Mouse (Mus musculus) urinary bladder, postnatal 4 days (tissue): Measurements from ENCODE around the gene Ano6.
"Not testable (repeated sequence)": the region's sequence is repeated elsewhere in the genome, so short reads cannot be mapped to it uniquely, and the experiment has no call there.

Experiments
- DNase-seq, 2 experiments: peaks; one replicate each; pipeline ENCODE4 v3.0.0; 2021 to 2022; ENCODE audit warnings: low spot score in 2 of 2

Gene Ano6

DNA sequence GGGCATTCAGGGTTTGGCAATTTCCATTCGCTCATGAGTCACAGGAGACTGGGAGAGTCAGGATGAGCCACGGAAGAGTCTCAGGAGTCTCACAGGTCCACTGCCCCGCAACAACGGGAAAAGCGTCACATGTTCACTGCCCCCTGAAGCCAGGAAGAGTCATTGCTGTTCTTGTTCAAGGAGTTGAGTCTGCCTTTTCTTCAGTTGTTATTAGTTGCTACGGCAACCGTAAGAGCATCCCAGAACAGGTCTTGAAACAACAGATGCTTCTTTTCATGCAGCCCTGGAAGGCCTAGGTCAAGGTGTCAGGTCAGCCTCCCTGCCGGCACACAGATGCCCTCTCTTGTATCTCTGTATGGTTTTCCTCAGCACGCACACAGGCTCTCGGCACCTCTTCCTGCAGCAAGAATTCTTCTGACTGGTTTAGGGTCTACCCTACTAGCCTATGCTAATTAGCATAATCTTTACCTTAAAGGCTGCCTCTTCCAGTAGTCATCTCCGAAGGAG is 36.9 kb downstream of the Ano6 start:
- DNase-seq: no peak

DNA sequence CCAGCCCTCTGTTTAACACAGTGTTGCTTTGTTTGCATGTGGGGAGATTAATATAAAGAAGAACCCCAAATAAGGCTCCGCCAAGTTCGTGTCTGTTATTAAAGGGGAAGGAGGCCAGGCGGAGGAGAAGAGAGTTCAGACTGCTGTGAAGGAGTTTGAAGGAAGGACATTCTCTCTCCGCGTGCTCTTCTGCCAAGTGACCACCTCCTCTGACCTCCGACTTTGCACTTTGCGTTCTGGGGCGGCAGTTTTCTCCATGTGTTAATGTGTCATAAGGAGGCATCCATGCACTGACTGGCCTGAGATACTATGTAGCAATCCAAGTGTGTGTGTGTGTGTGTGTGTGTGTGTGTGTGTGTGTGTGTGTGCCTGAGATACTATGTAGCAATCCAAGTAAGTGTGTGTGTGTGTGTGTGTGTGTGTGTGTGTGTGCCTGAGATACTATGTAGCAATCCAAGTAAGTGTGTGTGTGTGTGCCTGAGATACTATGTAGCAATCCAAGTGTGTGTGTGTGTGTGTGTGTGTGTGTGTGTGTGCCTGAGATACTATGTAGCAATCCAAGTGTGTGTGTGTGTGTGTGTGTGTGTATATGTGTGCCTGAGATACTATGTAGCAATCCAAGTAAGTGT is 37.5 kb downstream of the Ano6 start:
- DNase-seq: not testable (repeated sequence)

DNA sequence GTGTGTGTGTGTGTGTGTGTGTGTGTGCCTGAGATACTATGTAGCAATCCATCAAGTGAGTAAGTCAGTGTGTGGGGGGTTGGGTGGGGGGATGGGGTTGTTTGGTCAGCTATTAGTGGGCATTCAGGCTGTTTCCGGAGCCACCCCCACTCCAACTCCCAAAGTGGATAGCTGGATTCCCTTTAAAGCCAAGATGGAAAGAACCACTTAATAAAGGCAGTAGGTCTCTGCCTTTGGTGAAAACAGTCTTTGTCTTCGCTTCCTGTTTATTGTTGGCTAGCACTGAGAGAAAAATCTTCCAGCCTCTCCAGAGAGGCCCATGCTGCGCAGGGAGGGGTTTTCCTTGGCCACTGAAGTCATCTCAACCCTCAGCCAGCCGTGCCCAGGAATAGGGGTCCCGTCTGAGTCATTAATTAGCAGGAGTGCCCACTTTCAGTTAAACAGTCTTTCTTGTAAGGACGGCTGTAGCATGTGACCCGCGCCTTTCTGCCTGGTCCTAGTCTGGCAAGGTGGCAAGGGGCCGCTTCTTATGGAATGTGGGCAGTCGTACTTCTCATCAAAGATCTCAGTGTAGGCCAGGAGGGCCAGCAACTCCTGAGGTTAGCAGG is 38.1 kb downstream of the Ano6 start:
- no peak for DNase-seq

DNA sequence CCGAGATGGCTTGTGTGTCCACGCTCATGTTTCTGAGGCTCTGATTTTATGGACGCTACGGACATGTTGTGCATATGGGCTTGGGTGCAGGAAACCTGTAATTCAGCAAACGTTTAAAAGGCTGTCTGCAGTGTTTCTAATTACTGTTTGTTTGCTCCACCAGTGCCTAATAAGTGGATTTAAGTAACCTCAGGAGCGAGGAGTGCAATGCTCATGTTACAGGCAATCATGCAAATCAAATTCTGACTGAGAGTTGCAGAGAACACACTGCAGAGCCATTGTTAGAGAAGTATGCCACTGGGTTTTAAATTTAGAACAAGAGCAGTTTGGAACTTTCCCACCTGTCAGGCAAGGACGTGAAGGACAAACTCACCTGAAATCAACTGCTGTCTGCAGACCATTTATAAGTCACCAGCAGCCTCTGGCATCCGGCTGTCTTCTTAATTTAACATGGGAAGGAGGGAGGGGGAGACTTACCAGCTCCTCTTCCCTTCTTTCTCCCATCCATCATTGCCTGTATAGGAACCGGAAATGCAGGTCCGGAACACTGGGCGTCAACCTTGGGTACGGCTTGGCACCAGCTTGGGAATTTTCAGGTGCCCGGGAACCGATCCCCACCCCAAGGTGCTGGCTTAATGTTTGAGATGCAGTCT is 39.0 kb downstream of the Ano6 start:
- DNase-seq: no peak

DNA sequence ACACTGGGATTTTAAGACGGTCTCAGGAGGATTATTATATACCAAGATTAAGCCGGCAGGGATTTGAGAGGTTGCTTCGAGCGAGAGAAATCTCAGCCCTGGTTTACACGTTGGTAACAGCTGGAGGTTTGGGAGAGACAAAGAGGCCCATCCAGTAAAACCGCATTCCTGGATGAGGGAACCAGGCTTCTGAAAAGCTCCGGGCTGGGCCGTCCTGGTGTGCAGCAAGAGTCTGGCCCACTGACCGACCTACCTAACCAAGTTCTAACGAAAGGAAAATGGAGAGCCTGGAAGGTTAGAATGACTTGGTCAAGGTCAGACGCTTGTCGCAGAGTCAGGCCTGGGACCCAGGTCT is 39.5 kb downstream of the Ano6 start:
- no peak for DNase-seq

DNA sequence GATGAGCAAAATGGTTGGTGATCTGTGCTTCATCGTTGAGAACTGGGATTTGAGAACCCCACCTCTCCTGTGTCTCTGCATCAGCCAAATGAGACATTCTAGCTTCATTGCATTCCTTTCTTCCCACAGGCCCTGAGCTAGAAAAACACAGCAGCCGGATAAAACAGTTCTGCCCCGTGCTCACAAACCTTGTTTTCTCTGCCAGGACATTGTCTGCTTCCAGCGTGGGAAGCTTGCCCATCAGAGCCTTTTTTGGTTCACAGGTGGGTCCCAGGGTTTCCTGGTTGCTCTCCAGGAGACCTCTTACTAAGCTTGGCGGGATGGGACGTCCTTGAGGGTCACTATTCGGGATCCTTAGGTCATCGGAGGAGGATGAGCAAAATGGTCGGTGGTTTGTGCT is 42.6 kb downstream of the Ano6 start:
- DNase-seq: no peak

DNA sequence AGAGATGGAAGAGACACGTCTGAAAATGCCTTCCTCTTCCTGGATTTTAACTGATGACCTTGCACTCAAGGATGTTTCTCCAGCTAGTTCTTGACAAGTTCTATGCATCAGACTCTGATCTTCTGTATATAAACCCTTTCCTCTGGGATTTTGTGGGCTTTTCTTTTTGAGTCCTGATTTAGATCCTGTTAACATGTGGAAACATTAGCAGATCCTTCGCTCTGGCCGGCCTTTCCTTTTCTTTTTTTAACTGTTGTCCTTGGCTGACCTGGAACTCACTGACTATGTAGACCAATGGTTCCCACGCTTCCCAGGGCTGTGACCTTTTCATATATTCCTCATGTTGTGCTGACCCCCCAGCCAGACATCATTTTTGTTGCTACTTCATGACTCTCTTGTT is 45.4 kb downstream of the Ano6 start:
- DNase-seq: no peak

DNA sequence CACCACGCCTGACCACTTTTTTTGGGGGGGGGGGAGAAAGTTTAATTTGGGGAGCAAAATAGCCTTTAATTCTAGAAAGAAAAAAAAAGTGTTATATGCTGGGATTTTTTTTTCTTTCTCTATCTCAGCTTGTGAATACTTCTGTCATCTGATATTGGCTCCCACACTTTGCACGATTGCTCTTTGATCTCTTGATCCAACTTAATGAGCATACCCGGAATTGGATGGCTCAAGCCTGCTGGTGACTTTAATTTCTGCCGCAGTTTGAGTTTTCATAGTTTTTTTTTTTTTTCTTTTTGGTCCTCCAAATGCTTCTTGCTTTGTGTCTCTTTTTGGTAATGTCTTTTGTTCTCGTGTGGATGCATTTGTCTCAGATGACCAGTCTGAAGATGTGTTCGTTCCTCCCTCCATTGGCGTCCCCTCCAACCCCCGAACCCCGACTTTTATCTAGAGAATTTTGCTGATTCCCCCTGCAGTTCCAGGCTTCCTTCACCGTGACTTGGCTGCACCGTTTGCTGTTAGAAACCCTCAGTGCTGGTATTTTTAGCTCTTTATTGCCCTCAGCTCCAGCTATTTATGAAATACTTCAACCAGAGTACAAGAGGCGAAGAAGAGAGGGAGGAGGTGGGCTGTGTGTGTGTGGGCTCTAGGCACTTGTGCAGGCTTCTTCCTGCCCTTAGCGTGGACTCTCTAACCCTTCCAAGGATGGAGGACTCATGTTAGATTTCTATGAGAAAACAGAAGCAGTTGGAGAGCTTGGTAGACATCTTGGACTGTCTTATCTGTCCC is 46.2 kb downstream of the Ano6 start:
- no peak for DNase-seq

DNA sequence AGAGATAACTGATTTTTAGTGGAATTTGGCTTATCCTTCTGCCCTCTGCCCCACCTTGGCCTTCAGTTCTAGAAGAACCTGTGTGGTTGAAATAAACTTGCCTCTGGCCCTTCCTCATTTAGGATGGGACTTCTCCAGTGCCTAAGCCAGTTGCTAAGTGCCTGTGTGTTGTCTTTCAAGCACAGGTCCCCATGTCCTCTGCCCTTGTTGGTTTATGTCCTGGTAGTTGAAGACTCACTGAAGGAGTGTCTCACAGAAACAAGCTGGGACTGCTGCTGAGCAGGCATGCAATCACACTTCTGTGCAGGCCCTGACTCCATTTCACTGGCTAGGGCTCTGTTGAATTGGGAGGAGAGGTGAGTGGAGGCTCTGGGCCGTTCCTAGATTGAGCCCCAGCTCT is 46.9 kb downstream of the Ano6 start:
- DNase-seq: no peak

DNA sequence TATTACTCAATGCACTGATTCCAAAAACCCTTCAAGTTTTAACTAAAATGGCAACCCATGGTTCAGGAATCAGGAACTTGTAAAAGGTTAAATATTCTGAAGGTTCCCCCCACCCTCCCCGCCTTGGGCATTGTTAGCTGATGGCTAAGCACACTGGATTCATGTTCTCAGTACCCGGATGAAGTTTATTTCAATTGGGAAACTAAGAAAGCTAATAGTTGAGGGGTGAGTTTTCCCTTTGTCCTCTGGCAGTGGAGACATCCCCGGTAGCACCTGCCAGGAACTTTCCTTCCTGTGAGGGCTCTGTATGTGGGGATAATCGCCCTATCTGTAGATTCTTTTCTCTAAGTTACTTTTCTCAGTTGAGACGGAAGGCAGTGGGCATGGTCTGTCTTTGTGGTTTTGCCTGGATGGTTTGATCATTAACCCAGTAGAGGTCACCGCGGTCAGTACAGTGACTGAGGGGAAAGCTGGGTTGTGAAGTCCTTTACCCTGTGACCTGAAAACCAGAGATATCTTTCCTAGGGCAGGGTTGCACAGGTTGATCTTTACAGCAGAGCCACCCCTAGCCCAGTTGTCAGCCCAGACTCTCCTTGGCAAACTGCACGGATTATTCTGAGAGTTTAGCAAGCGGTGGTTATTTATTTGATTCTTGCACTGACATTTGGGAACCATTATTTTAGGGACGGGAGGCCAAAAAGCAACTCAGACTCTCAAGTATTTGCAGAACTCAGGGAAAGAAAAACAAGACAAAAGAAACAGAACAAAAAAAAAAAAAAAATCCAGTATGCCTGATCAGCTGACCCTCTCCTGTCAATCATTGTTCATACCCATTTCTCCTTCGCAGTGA is 47.8 kb downstream of the Ano6 start:
- DNase-seq: no peak

DNA sequence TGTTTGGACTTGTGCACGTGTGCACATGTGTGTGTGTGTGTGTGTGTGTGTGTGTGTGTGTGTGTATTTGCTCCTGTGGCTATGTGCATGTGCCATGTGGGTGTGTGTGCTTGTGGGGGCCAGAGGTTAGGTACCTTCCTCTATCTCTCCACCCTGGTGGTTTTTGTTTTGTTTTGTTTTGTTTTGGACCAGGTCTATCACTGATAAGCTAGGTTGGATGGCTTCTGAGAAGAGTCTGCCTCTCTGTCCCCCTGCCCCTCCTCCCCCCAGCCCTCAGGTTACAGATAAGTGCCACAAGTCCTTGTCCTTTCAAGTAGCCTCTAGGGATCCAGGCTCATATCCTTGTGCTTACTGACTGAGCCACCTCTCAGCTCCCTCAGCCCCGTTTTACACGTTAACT is 49.1 kb downstream of the Ano6 start:
- no peak for DNase-seq

DNA sequence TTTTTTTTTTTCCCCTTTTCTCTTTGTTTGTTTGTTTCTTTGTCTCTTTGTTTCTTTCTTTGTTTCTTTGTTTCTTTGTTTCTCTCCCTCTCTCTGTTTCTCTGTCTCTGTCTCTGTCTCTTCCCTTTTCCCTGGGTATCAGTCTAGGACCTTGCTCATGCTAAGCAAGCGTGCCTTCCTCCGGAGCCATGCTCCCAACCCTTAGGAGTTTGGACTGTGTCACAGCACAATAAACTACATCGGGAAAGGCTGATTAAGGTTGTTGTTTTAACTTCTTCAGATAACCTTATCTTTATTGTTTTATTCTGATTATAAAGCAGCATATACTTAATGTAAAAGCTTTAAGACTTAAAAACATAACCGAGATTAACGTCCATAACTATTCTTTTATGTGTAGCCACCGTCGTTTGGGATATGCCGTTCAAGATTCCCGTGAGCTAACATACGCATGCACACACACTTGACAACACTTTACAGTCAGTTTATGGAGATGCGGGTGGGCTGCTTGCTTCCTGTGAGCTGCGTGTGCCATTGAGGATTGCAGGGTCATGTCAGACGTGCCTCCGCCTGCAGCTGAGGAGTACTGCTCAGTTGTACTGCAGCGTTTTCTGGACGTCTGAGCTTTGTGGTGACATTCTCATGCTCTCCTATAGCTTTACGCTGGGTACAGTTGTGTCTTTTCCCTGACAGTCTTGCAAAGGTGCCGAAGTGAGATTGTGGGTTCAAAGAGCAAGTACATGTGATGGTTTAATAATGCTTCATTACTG is 52.7 kb downstream of the Ano6 start:
- no peak for DNase-seq

DNA sequence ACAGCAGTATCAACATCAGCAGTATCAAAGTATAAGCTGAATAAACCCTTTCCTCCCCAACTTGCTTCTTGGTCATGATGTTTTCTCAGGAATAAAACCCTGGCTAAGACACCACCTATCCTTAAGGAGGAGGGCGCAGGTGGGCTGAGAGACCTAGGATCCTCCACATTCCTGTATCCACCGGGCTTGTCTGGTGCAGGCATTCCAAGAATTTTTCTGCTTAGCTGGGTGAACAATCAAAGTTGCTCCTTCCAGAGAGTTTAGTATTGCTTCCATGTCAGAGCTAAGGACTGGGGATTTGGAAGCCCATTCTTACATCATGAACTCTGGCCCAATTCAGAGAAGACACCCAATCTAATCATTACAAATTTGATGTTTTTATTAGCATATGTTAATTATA is 53.8 kb downstream of the Ano6 start:
- no peak for DNase-seq

DNA sequence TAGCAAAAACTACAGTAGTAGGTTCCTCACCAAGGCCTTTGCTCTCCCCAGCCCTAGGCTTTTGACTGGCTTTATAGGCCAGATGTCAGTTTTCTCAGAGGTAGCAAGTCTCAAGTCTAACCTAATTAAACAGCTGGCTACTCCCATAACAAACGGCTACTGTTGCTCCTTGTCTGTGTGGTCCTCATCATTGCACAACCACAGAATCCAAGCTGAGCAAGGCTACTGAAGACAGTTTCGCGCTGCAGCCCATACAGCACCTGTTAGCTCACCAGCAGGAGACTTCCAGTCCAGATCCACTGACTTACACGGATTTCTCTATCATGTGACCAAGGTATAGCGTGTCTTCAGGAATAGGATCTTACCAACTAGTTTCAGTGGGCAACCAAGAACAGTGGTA is 55.5 kb downstream of the Ano6 start:
- DNase-seq: no peak

DNA sequence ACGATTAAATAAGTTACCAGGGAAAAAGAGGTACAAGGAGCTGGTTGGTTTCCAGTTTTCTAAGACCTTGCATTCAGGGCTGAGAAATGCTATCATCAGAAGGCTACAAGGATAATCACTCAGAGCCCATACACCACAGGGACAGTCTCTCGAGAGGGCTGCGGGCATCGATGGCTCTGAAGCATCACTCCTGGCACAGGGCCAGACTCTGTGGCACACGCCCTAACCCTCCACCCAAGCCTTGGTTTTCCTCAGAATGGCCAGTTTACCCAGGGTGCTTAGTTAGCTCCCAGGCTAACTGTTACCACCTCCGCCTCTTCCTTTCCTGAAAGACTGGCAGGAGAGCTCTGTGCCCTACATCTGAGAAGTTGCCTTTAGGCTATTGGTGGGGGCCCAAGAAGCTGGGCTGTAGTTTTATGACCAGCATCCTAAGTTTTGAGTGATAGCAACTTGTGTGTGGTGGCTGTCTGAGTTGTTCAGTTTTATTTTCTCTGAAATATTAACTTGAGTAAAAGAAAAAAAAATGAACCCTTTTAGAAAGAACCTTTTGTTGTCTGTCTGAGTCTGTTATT is 57.9 kb downstream of the Ano6 start:
- DNase-seq: no peak

DNA sequence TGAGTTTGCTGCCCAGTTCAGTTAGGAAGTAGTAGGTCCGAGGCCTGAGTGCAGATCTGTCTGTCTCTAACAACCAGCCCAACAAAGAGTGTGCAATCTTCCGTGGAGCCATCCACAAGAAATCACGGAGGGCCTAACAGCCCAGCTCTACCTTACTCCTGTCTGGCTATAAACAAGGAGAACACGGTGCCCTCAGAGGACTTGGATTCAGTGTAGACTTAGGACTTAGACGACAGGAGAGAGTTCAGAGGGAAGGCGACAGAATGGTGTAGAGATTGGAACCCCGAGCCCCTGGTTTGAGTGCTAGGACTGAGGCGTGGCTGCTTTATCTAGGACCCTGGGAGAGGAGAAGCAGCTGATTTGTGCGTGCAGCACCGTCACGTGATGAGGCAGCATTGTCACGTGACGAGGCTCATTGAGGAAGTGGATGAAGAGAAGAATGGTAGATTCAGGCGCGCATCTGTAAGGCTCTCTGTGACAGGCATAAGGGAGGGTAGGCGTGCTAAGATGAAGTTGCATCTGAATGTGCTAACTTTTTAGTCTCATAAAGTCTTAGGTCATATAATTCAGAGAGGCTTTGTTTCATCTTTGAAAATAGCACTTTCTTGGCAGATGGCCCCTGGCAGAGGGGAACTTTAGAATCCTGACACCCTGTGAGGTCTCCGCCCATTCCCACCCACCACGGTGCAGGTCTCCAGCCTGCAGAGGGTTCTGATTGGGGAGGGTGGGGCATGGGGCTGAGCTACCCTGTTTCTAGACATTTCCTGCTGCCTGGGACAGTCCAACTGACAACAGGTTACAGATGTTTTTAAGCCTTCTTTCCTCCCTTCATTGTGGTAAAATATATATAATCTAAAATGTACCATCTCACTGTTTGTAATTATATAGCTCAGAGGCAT is 59.1 kb downstream of the Ano6 start:
- no peak for DNase-seq

DNA sequence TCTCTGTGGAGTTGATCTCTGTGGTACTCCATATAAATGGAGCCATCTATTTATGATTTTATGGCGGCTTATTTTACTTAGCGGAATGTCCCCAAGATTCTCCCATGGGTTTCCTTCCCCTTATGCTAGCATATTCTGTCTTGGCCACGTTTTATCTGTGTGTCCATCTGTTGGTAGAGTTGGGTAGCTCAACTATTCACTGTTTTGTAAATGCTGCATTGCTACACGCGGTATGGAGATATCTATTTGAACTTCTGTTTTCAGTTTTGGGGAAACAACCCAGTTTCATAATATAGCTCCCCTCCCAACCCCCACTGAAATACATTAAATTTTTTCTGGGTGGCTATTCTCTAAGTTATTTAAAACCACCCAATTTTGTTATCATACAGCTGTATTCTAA is 59.9 kb downstream of the Ano6 start:
- DNase-seq: no peak

DNA sequence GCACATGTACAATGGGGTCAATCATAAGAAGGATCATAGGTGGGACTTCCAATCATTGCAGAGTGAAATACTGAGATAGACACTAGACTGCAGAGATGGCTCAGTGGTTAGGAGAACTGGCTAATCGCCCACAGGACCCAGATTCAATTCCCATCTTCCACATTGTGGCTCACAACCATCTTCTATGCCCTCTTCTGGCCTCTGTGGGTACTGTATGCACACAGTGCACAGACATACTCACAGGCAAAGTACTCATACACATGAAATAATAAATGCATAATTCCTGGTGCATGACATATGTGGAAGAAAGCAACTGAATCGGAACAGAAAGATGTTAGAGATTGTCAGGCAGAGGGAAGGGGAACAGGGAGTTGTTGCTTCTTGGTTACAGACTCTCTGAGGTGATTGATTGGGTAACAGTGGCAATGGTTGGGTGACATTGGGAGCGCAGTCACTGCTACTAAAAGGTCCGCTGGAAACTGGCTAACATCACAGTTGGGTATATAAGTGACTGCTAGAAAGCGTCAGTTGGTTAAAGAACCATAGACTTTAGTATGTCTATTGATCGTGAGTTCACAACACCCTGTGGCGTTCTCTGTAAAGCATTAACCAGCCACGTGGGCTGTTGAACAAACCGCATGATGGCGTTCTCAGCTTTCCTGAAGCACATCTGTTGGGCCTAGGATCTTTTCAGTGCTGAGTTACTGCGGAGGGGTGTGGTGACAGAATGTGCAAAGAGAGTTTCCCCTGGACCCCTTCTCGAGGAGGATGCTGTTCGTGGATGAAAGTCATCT is 64.6 kb downstream of the Ano6 start:
- peak in 1 of 2 experiments; percentile 41 for DNase-seq

DNA sequence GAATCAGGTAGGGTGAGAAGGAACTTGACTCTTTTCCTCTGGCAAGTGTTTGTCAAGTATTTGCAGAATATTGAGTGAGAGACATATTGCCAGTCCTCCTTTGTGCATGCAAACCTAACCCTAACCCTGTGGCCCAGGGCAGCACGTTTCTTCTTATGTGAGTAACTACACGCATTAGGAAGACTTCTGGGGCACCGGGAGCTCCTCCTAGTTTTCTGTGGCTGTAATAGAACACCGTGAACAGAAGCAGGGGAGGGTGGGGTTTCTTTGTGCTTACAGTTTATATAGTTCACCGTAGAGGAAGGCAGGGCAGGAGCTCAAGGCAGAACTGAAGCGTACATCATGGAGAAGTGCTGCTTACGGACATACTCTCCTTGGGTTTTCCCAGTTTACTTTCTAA is 65.3 kb downstream of the Ano6 start:
- DNase-seq: peak in 1 of 2 experiments; percentile 45
